Mouse (Mus musculus): ENCODE data around the gene Sorbs1. TPM values are rescaled to one million over a fixed set of nuclear protein-coding genes. Genes with fewer than 3 reads are reported as not detected.

Gene Sorbs1
- polyA plus RNA-seq, 1 experiment from 2014 or later: 46.5 TPM

- H3K27ac ChIP-seq: no peak overlapping the region
- no peak overlapping the region for H3K4me3 ChIP-seq (replicated peaks; ENCODE audit: low read depth, low read length)
- no peaks in the 10 kb centered on the region for H3K27me3 ChIP-seq (ENCODE audit: insufficient read depth, low read length)
- ATAC-seq (replicated peaks; ENCODE audit: low FRiP score, low read depth) (no peak), DNase-seq (ENCODE audit: low spot score) (no peak)
- WGBS: 68% methylated on average over 8 of the region's 8 CpGs
- peaks cover 7% of the 10 kb centered on the region for H3K4me1 ChIP-seq (replicated peaks; ENCODE audit: insufficient read depth, low read length)
- H3K36me3 ChIP-seq (ENCODE audit: insufficient read depth, low read length): no peaks in the 10 kb centered on the region
- no peak overlapping the region for H3K4me2 ChIP-seq (ENCODE audit: low read length)
- no peaks in the 10 kb centered on the region for H3K9me3 ChIP-seq (replicated peaks; ENCODE audit: low read length)
- no peak for TF ChIP-seq CTCF (IDR thresholded peaks at IDR 0.05; ENCODE audit: low read depth)
- H3K9ac ChIP-seq (ENCODE audit: low read depth, low read length): no peak overlapping the region
These were observed 14.4 kb downstream of the Sorbs1 start for GRCm38 (mm10) chr19:40499141-40499540.

GRCm38 (mm10) chr19:40498162-40498725, 15.3 kb downstream of the Sorbs1 start:
- no peak overlapping the region for H3K4me2 ChIP-seq (ENCODE audit: low read length)

GRCm38 (mm10) chr19:40496509-40497267, 16.9 kb downstream of the Sorbs1 start:
- Histone ChIP-seq H3K4me3 (replicated peaks; ENCODE audit: low read depth, low read length) (no peak overlapping the region), H3K27me3 (ENCODE audit: insufficient read depth, low read length) (no peaks in the 10 kb centered on the region), H3K4me1 (replicated peaks; ENCODE audit: insufficient read depth, low read length) (peaks cover 13% of the 10 kb centered on the region), H3K4me2 (ENCODE audit: low read length) (no peak overlapping the region), H3K36me3 (ENCODE audit: insufficient read depth, low read length) (no peaks in the 10 kb centered on the region), H3K9ac (ENCODE audit: low read depth, low read length) (no peak overlapping the region), H3K9me3 (replicated peaks; ENCODE audit: low read length) (no peaks in the 10 kb centered on the region), H3K27ac (no peak overlapping the region)
- no peak for DNase-seq (ENCODE audit: low spot score)
- TF ChIP-seq CTCF (IDR thresholded peaks at IDR 0.05; ENCODE audit: low read depth): no peak
- ATAC-seq (replicated peaks; ENCODE audit: low FRiP score, low read depth): no peak
- WGBS: 84% methylated on average over 11 of the region's 11 CpGs

More at GRCm38 (mm10) chr19:40498162-40498725, 15.3 kb downstream of the Sorbs1 start:
- H3K36me3 ChIP-seq (ENCODE audit: insufficient read depth, low read length): no peaks in the 10 kb centered on the region
- H3K9ac ChIP-seq (ENCODE audit: low read depth, low read length): no peak overlapping the region
- no peaks in the 10 kb centered on the region for H3K9me3 ChIP-seq (replicated peaks; ENCODE audit: low read length)
- H3K27me3 ChIP-seq (ENCODE audit: insufficient read depth, low read length): no peaks in the 10 kb centered on the region
- peak; percentile 20; the same call in 1 of the 2 replicates for ATAC-seq (replicated peaks; ENCODE audit: low FRiP score, low read depth)
- no peak overlapping the region for H3K27ac ChIP-seq
- peaks cover 9% of the 10 kb centered on the region for H3K4me1 ChIP-seq (replicated peaks; ENCODE audit: insufficient read depth, low read length)
- 66% methylated on average over 6 of the region's 6 CpGs for WGBS
- no peak for DNase-seq (ENCODE audit: low spot score)
- no peak for TF ChIP-seq CTCF (IDR thresholded peaks at IDR 0.05; ENCODE audit: low read depth)
- no peak overlapping the region for H3K4me3 ChIP-seq (replicated peaks; ENCODE audit: low read depth, low read length)

- WGBS: 68% methylated on average over 4 of the region's 4 CpGs
- H3K27me3 ChIP-seq (ENCODE audit: insufficient read depth, low read length): no peaks in the 10 kb centered on the region
- H3K27ac ChIP-seq: no peak overlapping the region
- H3K9me3 ChIP-seq (replicated peaks; ENCODE audit: low read length): no peaks in the 10 kb centered on the region
- H3K4me3 ChIP-seq (replicated peaks; ENCODE audit: low read depth, low read length): no peak overlapping the region
- peaks cover 16% of the 10 kb centered on the region for H3K4me1 ChIP-seq (replicated peaks; ENCODE audit: insufficient read depth, low read length)
- no peak for DNase-seq (ENCODE audit: low spot score)
- TF ChIP-seq CTCF (IDR thresholded peaks at IDR 0.05; ENCODE audit: low read depth): no peak
- ATAC-seq (replicated peaks; ENCODE audit: low FRiP score, low read depth): no peak
- no peaks in the 10 kb centered on the region for H3K36me3 ChIP-seq (ENCODE audit: insufficient read depth, low read length)
- H3K9ac ChIP-seq (ENCODE audit: low read depth, low read length): no peak overlapping the region
- H3K4me2 ChIP-seq (ENCODE audit: low read length): no peak overlapping the region
These were observed 17.5 kb downstream of the Sorbs1 start for GRCm38 (mm10) chr19:40496071-40496470.

- H3K4me1 ChIP-seq (replicated peaks; ENCODE audit: insufficient read depth, low read length): peaks cover 25% of the 10 kb centered on the region
- ATAC-seq (replicated peaks; ENCODE audit: low FRiP score, low read depth): no peak
- TF ChIP-seq CTCF (IDR thresholded peaks at IDR 0.05; ENCODE audit: low read depth): no peak
- no peaks in the 10 kb centered on the region for H3K9me3 ChIP-seq (replicated peaks; ENCODE audit: low read length)
- no peak for DNase-seq (ENCODE audit: low spot score)
- H3K9ac ChIP-seq (ENCODE audit: low read depth, low read length): no peak overlapping the region
- 55% methylated on average over 9 of the region's 9 CpGs for WGBS
- no peak overlapping the region for H3K4me2 ChIP-seq (ENCODE audit: low read length)
- no peaks in the 10 kb centered on the region for H3K27me3 ChIP-seq (ENCODE audit: insufficient read depth, low read length)
- no peak overlapping the region for H3K4me3 ChIP-seq (replicated peaks; ENCODE audit: low read depth, low read length)
- H3K36me3 ChIP-seq (ENCODE audit: insufficient read depth, low read length): no peaks in the 10 kb centered on the region
- H3K27ac ChIP-seq: no peak overlapping the region
These were observed 20.7 kb downstream of the Sorbs1 start for GRCm38 (mm10) chr19:40492902-40493301.

GRCm38 (mm10) chr19:40491442-40491841, 22.1 kb downstream of the Sorbs1 start:
- Histone ChIP-seq H3K4me2 (ENCODE audit: low read length) (no peak overlapping the region), H3K4me3 (replicated peaks; ENCODE audit: low read depth, low read length) (no peak overlapping the region), H3K27ac (no peak overlapping the region), H3K27me3 (ENCODE audit: insufficient read depth, low read length) (no peaks in the 10 kb centered on the region), H3K9ac (ENCODE audit: low read depth, low read length) (no peak overlapping the region), H3K9me3 (replicated peaks; ENCODE audit: low read length) (no peaks in the 10 kb centered on the region), H3K36me3 (ENCODE audit: insufficient read depth, low read length) (no peaks in the 10 kb centered on the region), H3K4me1 (replicated peaks; ENCODE audit: insufficient read depth, low read length) (peaks cover 31% of the 10 kb centered on the region)
- DNase-seq (ENCODE audit: low spot score) (no peak), ATAC-seq (replicated peaks; ENCODE audit: low FRiP score, low read depth) (no peak)
- TF ChIP-seq CTCF (IDR thresholded peaks at IDR 0.05; ENCODE audit: low read depth): no peak
- WGBS: 80% methylated on average over 2 of the region's 2 CpGs
